Mouse (Mus musculus): ENCODE data around the gene Pak1. TPM values are rescaled to one million over a fixed set of nuclear protein-coding genes. Genes with fewer than 3 reads are reported as not detected.

Pak1 gene
- polyA plus RNA-seq, 1 experiment = 1.6 TPM

- Histone ChIP-seq H3K4me3 (ENCODE audit: insufficient read depth, low read depth, low read length) (no peak overlapping the region), H3K4me1 (ENCODE audit: control insufficient read depth, insufficient read depth, insufficient read length, low read length) (no peaks in the 10 kb centered on the region), H3K27ac (replicated peaks; ENCODE audit: low read depth, low read length) (no peak overlapping the region)
Measured at GRCm38 (mm10) chr7:97766406-97767166, 21.8 kb upstream of the Pak1 start.

- Histone ChIP-seq H3K4me1 (ENCODE audit: control insufficient read depth, insufficient read depth, insufficient read length, low read length) (no peaks in the 10 kb centered on the region), H3K4me3 (ENCODE audit: insufficient read depth, low read depth, low read length) (no peak overlapping the region), H3K27ac (replicated peaks; ENCODE audit: low read depth, low read length) (no peak overlapping the region)
Measured at GRCm38 (mm10) chr7:97767841-97768240, 20.5 kb upstream of the Pak1 start.

- H3K4me3 ChIP-seq (ENCODE audit: insufficient read depth, low read depth, low read length) = no peak overlapping the region
- no peak overlapping the region for H3K27ac ChIP-seq (replicated peaks; ENCODE audit: low read depth, low read length)
- H3K4me1 ChIP-seq (ENCODE audit: control insufficient read depth, insufficient read depth, insufficient read length, low read length) = no peaks in the 10 kb centered on the region
Measured at GRCm38 (mm10) chr7:97769020-97769419, 19.3 kb upstream of the Pak1 start.

- H3K4me3 ChIP-seq (ENCODE audit: insufficient read depth, low read depth, low read length) = no peak overlapping the region
- H3K4me1 ChIP-seq (ENCODE audit: control insufficient read depth, insufficient read depth, insufficient read length, low read length) = no peaks in the 10 kb centered on the region
- no peak overlapping the region for H3K27ac ChIP-seq (replicated peaks; ENCODE audit: low read depth, low read length)
Measured at GRCm38 (mm10) chr7:97770841-97771620, 17.3 kb upstream of the Pak1 start.

- Histone ChIP-seq H3K4me3 (ENCODE audit: insufficient read depth, low read depth, low read length) (no peak overlapping the region), H3K4me1 (ENCODE audit: control insufficient read depth, insufficient read depth, insufficient read length, low read length) (no peaks in the 10 kb centered on the region), H3K27ac (replicated peaks; ENCODE audit: low read depth, low read length) (no peak overlapping the region)
Measured at GRCm38 (mm10) chr7:97775380-97775779, 13.0 kb upstream of the Pak1 start.

- H3K4me1 ChIP-seq (ENCODE audit: control insufficient read depth, insufficient read depth, insufficient read length, low read length) = no peaks in the 10 kb centered on the region
- no peak overlapping the region for H3K4me3 ChIP-seq (ENCODE audit: insufficient read depth, low read depth, low read length)
- H3K27ac ChIP-seq (replicated peaks; ENCODE audit: low read depth, low read length) = no peak overlapping the region
Measured at GRCm38 (mm10) chr7:97775923-97776322, 12.4 kb upstream of the Pak1 start.

GRCm38 (mm10) chr7:97777191-97777590 lies 11.2 kb upstream of the Pak1 start:
- Histone ChIP-seq H3K4me1 (ENCODE audit: control insufficient read depth, insufficient read depth, insufficient read length, low read length) (no peaks in the 10 kb centered on the region), H3K27ac (replicated peaks; ENCODE audit: low read depth, low read length) (no peak overlapping the region), H3K4me3 (ENCODE audit: insufficient read depth, low read depth, low read length) (no peak overlapping the region)

- H3K4me3 ChIP-seq (ENCODE audit: insufficient read depth, low read depth, low read length) = no peak overlapping the region
- no peak overlapping the region for H3K27ac ChIP-seq (replicated peaks; ENCODE audit: low read depth, low read length)
Measured at GRCm38 (mm10) chr7:97780222-97780621, 8.1 kb upstream of the Pak1 start.

GRCm38 (mm10) chr7:97780815-97781214 lies 7.5 kb upstream of the Pak1 start:
- no peak overlapping the region for H3K4me3 ChIP-seq (ENCODE audit: insufficient read depth, low read depth, low read length)

More at GRCm38 (mm10) chr7:97780222-97780621, 8.1 kb upstream of the Pak1 start:
- H3K4me1 ChIP-seq (ENCODE audit: control insufficient read depth, insufficient read depth, insufficient read length, low read length) = no peaks in the 10 kb centered on the region

GRCm38 (mm10) chr7:97781496-97781895 lies 6.8 kb upstream of the Pak1 start:
- no peak overlapping the region for H3K4me3 ChIP-seq (ENCODE audit: insufficient read depth, low read depth, low read length)
- no peak overlapping the region for H3K27ac ChIP-seq (replicated peaks; ENCODE audit: low read depth, low read length)
- H3K4me1 ChIP-seq (ENCODE audit: control insufficient read depth, insufficient read depth, insufficient read length, low read length) = no peaks in the 10 kb centered on the region

More at GRCm38 (mm10) chr7:97780815-97781214, 7.5 kb upstream of the Pak1 start:
- no peak overlapping the region for H3K27ac ChIP-seq (replicated peaks; ENCODE audit: low read depth, low read length)
- no peaks in the 10 kb centered on the region for H3K4me1 ChIP-seq (ENCODE audit: control insufficient read depth, insufficient read depth, insufficient read length, low read length)

GRCm38 (mm10) chr7:97783523-97783922 lies 4.8 kb upstream of the Pak1 start:
- Histone ChIP-seq H3K4me1 (ENCODE audit: control insufficient read depth, insufficient read depth, insufficient read length, low read length) (no peaks in the 10 kb centered on the region), H3K27ac (replicated peaks; ENCODE audit: low read depth, low read length) (no peak overlapping the region), H3K4me3 (ENCODE audit: insufficient read depth, low read depth, low read length) (no peak overlapping the region)

- no peaks in the 10 kb centered on the region for H3K4me1 ChIP-seq (ENCODE audit: control insufficient read depth, insufficient read depth, insufficient read length, low read length)
- H3K4me3 ChIP-seq (ENCODE audit: insufficient read depth, low read depth, low read length) = peak overlapping the region; percentile 70
- no peak overlapping the region for H3K27ac ChIP-seq (replicated peaks; ENCODE audit: low read depth, low read length)
Measured at GRCm38 (mm10) chr7:97788669-97789483, 535 bp downstream of the Pak1 start.

- Histone ChIP-seq H3K4me1 (ENCODE audit: control insufficient read depth, insufficient read depth, insufficient read length, low read length) (no peaks in the 10 kb centered on the region), H3K4me3 (ENCODE audit: insufficient read depth, low read depth, low read length) (no peak overlapping the region; the same call in 1 of the 2 replicates), H3K27ac (replicated peaks; ENCODE audit: low read depth, low read length) (no peak overlapping the region)
Measured at GRCm38 (mm10) chr7:97790272-97790671, 1.9 kb downstream of the Pak1 start.

- Histone ChIP-seq H3K4me3 (ENCODE audit: insufficient read depth, low read depth, low read length) (no peak overlapping the region), H3K4me1 (ENCODE audit: control insufficient read depth, insufficient read depth, insufficient read length, low read length) (no peaks in the 10 kb centered on the region), H3K27ac (replicated peaks; ENCODE audit: low read depth, low read length) (no peak overlapping the region)
Measured at GRCm38 (mm10) chr7:97792324-97792723, 4.0 kb downstream of the Pak1 start.

GRCm38 (mm10) chr7:97803116-97803515 lies 14.8 kb downstream of the Pak1 start:
- no peaks in the 10 kb centered on the region for H3K4me1 ChIP-seq (ENCODE audit: control insufficient read depth, insufficient read depth, insufficient read length, low read length)
- H3K27ac ChIP-seq (replicated peaks; ENCODE audit: low read depth, low read length) = no peak overlapping the region
- H3K4me3 ChIP-seq (ENCODE audit: insufficient read depth, low read depth, low read length) = no peak overlapping the region

Data from brown adipose tissue, adult 24 weeks (tissue).